Mouse (Mus musculus) stomach, embryonic 14.5 days (tissue): ENCODE results near the gene Ank2. TPM values are rescaled to one million over a fixed set of nuclear protein-coding genes. Genes with fewer than 3 reads are reported as not detected.
"Not testable (repeated sequence)": the region's sequence is repeated elsewhere in the genome, so short reads cannot be mapped to it uniquely, and the experiment has no call there.

Source experiments
- ATAC-seq: fragments of 200-750 bp; cut with Nextera tagmentation; 2 replicates; pipeline ENCODE4 v1.8.0; 2017; ENCODE audit warnings: low read depth, moderate TSS enrichment; ENCODE audit not compliant: insufficient number of reproducible peaks, insufficient read depth, low FRiP score
- H3K27ac ChIP-seq: fragments of 300-500 bp; sonication (generic); 2 replicates; pipeline ENCODE4 v1.5.1; 2014; ENCODE audit warnings: mild to moderate bottlenecking, low read length, moderate library complexity, mixed read lengths
- H3K27me3 ChIP-seq: fragments of 300-500 bp; sonication (generic); 2 replicates; pipeline ENCODE4 v1.6.1; 2014; ENCODE audit warnings: low read length, control low read depth, mixed read lengths; ENCODE audit not compliant: control insufficient read depth, insufficient read depth
- H3K36me3 ChIP-seq: fragments of 300-500 bp; sonication (generic); 2 replicates; pipeline ENCODE4 v1.6.1; 2014; ENCODE audit warnings: mild to moderate bottlenecking, control low read depth, low read length, moderate library complexity, mixed read lengths; ENCODE audit not compliant: control insufficient read depth, insufficient read depth
- H3K4me1 ChIP-seq: fragments of 300-500 bp; sonication (generic); 2 replicates; pipeline ENCODE4 v1.6.1; 2014; ENCODE audit warnings: low read length, control low read depth, mixed read lengths; ENCODE audit not compliant: control insufficient read depth, insufficient read depth
- H3K4me2 ChIP-seq: fragments of 300-500 bp; sonication (generic); replicated peaks from 2 replicates; pipeline ENCODE4 v1.6.1; 2014; ENCODE audit warnings: low read depth, low read length, control low read depth
- H3K4me3 ChIP-seq: fragments of 300-500 bp; sonication (generic); 2 replicates; pipeline ENCODE4 v1.5.1; 2014; ENCODE audit warnings: low read depth, low read length, control low read depth
- H3K9ac ChIP-seq: fragments of 300-500 bp; sonication (generic); replicated peaks from 2 replicates; pipeline ENCODE4 v1.6.1; 2014; ENCODE audit warnings: low read depth, mild to moderate bottlenecking, control low read depth, low read length, moderate library complexity, mixed read lengths
- H3K9me3 ChIP-seq: fragments of 300-500 bp; sonication (generic); 2 replicates; pipeline ENCODE4 v1.6.1; 2016; ENCODE audit warnings: low read depth, low read length, control low read depth; ENCODE audit not compliant: control insufficient read depth
- WGBS: fragments of 180-500 bp; shearing (Covaris S2); extraction: QIAGEN DNeasy Blood & Tissue Kit; methylation state at CpG from one replicate; pipeline ENCODE4 v1.1.7; 2014; 5-methylcytosine and 5-hydroxymethylcytosine counted together
- polyA plus RNA-seq: library from polyadenylated mRNA; unstranded; fragments of >200 nt; fragmentation: Nextera tagmentation; extraction: Ambion mirVana; gene quantifications from 2 replicates; pipeline ENCODE4 v1.2.1, GENCODE M21; 2014

Ank2 gene
- polyA plus RNA-seq, 1 experiment from 2014 or later, result 50.0 TPM

GRCm38 (mm10) chr3:127507878-127508783 is 9.0 kb upstream of the Ank2 start:
- no peaks in the 10 kb centered on the region for H3K36me3 ChIP-seq
- H3K9me3 ChIP-seq, result no peaks in the 10 kb centered on the region
- H3K4me2 ChIP-seq, result no peak overlapping the region
- H3K9ac ChIP-seq, result no peak overlapping the region
- no peaks in the 10 kb centered on the region for H3K4me1 ChIP-seq
- WGBS, result 66% methylated on average over 15 of the region's 15 CpGs
- H3K27ac ChIP-seq, result no peak overlapping the region
- ATAC-seq, result no peak
- no peak overlapping the region for H3K4me3 ChIP-seq
- no peaks in the 10 kb centered on the region for H3K27me3 ChIP-seq

DNA sequence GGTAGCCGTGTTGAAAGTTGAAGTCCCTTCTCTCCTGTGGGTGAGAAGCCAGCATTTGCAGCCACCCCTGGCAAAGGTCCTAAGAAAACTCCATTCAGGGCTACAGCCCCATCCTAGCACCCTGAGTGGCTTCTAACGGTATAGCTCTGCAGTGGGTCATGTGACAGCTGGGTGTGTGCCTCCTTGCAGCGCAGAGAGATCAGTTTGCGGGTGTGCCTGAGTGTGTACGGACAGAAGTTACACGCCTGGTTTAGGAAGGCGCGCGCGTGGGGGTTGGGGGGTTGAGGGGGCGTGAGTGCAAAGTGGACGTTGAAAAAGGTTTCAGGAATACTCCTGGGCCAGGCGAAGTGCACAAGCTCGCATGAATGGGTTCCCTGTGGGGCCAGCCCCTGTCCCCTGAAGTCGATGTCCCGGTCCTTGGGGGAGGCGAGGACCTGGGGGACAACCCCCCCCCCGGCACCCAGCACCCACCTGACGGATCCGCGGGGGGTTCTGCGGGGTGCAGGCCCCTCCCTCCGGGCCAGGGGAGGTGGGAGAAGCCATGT is 881 bp downstream of the Ank2 start:
- 1% methylated on average over 23 of the region's 23 CpGs for WGBS
- H3K4me2 ChIP-seq, result peak overlapping the region; percentile 100
- peaks cover 8% of the 10 kb centered on the region; the same call in 1 of the 2 replicates for H3K4me1 ChIP-seq
- peaks cover 12% of the 10 kb centered on the region; the same call in 1 of the 2 replicates for H3K27me3 ChIP-seq
- H3K4me3 ChIP-seq, result peak overlapping the region; percentile 59
- ATAC-seq, result peak; percentile 76
- no peaks in the 10 kb centered on the region for H3K9me3 ChIP-seq
- no peak overlapping the region for H3K27ac ChIP-seq
- H3K9ac ChIP-seq, result peak overlapping the region; percentile 33
- H3K36me3 ChIP-seq, result no peaks in the 10 kb centered on the region

- 86% methylated on average over 3 of the region's 3 CpGs for WGBS
- ATAC-seq, result no peak
- H3K4me1 ChIP-seq, result no peaks in the 10 kb centered on the region
Observed at GRCm38 (mm10) chr3:127492663-127493062, 6.5 kb downstream of the Ank2 start.

DNA sequence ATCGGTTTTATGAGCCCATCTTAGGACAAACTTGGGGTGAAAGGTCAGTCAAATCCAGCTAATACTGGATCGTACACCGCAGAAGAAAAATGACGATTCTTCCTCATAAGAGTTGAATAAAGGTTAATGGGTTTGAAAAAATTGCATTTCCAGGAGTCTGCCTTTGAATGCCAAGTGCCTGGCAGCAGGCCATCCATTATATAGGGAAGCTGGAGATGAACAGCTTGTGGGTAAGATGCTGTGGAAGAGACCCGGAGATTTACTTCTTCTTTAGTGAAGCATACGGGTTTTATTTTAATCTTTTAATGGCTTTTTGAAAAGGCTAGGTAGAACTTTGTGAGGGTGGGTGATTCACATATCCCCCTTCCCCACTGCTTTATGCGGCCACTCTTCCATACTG is 11.8 kb downstream of the Ank2 start:
- Histone ChIP-seq H3K9ac (no peak overlapping the region), H3K4me2 (no peak overlapping the region), H3K27ac (no peak overlapping the region), H3K4me1 (no peaks in the 10 kb centered on the region), H3K9me3 (no peaks in the 10 kb centered on the region), H3K27me3 (no peaks in the 10 kb centered on the region), H3K36me3 (no peaks in the 10 kb centered on the region), H3K4me3 (no peak overlapping the region)
- no peak for ATAC-seq
- 67% methylated on average over 7 of the region's 7 CpGs for WGBS

More at GRCm38 (mm10) chr3:127492663-127493062, 6.5 kb downstream of the Ank2 start:
- H3K36me3 ChIP-seq, result no peaks in the 10 kb centered on the region
- no peak overlapping the region for H3K4me3 ChIP-seq
- H3K27me3 ChIP-seq, result peaks cover 2% of the 10 kb centered on the region; the same call in 1 of the 2 replicates
- no peak overlapping the region for H3K9ac ChIP-seq
- H3K4me2 ChIP-seq, result no peak overlapping the region
- no peak overlapping the region for H3K27ac ChIP-seq
- no peaks in the 10 kb centered on the region for H3K9me3 ChIP-seq

DNA sequence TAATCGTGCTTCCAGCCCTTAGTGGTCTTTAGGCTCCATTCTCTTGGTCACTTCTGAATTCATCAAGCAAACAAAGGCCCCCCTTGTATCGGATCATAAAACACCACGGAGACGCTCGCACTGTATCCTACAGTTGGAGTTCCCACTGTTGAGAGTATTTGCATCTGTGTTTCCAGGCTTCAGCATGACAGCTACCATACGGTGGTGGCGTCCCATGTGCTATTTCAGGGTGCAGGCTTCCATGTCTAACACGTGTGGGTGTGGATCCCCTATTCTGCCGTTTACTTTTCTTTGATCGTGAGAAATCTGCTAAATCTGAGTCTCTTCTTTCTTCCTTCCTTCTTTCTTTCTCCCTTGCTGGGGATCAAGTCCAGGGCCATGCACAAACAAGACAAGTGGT is 14.0 kb downstream of the Ank2 start:
- Histone ChIP-seq H3K9me3 (no peaks in the 10 kb centered on the region), H3K4me3 (no peak overlapping the region), H3K4me2 (no peak overlapping the region), H3K27me3 (no peaks in the 10 kb centered on the region), H3K27ac (no peak overlapping the region), H3K9ac (no peak overlapping the region), H3K36me3 (no peaks in the 10 kb centered on the region), H3K4me1 (no peaks in the 10 kb centered on the region)
- no peak for ATAC-seq
- 77% methylated on average over 10 of the region's 10 CpGs for WGBS

DNA sequence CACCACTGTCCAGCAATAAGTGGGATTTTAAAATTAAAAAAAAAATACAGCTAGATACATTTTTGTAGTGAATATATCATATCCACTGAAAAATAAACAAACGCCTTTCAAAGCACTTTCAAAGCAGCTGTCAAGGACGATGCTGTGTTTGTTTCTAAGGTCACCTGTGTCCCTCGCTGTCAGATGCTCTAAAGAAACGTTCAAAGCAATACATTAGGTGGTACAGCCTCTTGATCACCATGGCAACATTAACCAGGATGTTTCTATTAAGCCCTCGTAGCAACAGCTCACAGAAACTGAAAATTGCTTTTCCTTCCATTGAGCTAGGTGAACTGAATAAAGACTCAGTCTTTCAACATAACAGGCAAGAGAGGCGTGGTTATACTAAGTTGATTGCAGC is 17.5 kb downstream of the Ank2 start:
- H3K36me3 ChIP-seq, result no peaks in the 10 kb centered on the region
- no peak overlapping the region for H3K4me3 ChIP-seq
- no peaks in the 10 kb centered on the region for H3K9me3 ChIP-seq
- ATAC-seq, result no peak
- no peak overlapping the region for H3K27ac ChIP-seq
- 55% methylated on average over 6 of the region's 6 CpGs for WGBS
- H3K9ac ChIP-seq, result no peak overlapping the region
- no peak overlapping the region for H3K4me2 ChIP-seq
- H3K27me3 ChIP-seq, result no peaks in the 10 kb centered on the region
- H3K4me1 ChIP-seq, result no peaks in the 10 kb centered on the region

GRCm38 (mm10) chr3:127480369-127480768 is 18.8 kb downstream of the Ank2 start:
- H3K4me1 ChIP-seq, H3K27ac ChIP-seq, H3K27me3 ChIP-seq, H3K4me2 ChIP-seq, H3K9ac ChIP-seq, H3K4me3 ChIP-seq, H3K36me3 ChIP-seq, ATAC-seq, H3K9me3 ChIP-seq: not testable (repeated sequence)
- WGBS, result 77% methylated on average over 5 of the region's 5 CpGs

GRCm38 (mm10) chr3:127474115-127474514 is 25.0 kb downstream of the Ank2 start:
- no peak overlapping the region for H3K4me2 ChIP-seq
- 54% methylated on average over 6 of the region's 6 CpGs for WGBS
- no peak overlapping the region for H3K4me3 ChIP-seq
- no peak for ATAC-seq
- H3K27ac ChIP-seq, result no peak overlapping the region
- H3K9me3 ChIP-seq, result no peaks in the 10 kb centered on the region
- no peaks in the 10 kb centered on the region for H3K27me3 ChIP-seq
- H3K9ac ChIP-seq, result no peak overlapping the region
- H3K4me1 ChIP-seq, result no peaks in the 10 kb centered on the region
- no peaks in the 10 kb centered on the region for H3K36me3 ChIP-seq
